Comparison of ENCODE assay signal across 8 mouse cellular contexts in the genomic region with DNA sequence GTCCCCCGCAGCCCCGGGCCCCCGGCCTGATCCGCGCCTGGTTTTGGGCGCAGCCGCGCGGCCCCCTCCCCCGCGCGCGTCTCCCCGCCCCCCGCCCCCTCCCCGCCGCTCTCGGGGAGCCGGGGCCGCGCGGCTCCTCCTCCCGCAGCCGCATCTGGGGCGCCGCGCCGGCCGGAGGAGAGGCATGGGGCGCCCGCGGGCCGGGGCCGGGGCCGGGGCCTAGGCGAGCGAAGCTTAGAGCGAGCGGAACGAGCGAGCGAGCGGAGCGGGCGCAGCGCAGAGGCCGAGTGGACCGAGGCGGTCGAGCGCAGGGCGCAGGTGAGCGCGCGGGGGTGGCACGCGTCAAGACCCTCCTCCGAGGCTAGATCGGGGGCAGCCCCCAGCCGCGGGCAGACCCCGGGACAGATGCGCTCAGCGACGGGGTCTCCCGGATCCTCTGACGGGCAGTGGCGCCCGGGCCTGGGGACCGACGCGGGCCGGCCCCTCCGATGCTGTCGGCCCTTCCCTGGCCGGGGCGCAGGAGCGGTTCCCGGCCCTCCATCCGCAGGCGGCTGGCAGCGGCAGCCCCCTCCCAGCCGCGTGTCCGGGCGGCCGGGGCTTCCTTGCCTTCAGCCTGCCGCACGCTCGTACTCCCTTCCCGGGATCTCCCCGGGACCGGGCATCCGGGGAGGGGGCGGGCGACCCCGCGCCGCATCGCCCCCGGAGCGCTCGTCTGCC. TPM values are rescaled to one million over a fixed set of nuclear protein-coding genes. Genes with fewer than 3 reads are reported as not detected.
A peak's percentile ranks its signal among the peaks of the same experiment; 100 is the strongest.
DNase-seq lines count a peak whose midpoint lies in the region; ATAC-seq and TF ChIP-seq lines count a peak whose summit lies in the region.

Gene Dlgap4 (plus strand): TSS at position 165 of the 717 bp plus-strand sequence.

- no peaks in the 10 kb centered on the region for H3K9me3 ChIP-seq in kidney, embryonic 14.5 days (ENCODE audit: control insufficient read depth, low read length)
- peaks cover 15% of the 10 kb centered on the region for H3K9me3 ChIP-seq in G1E (replicated peaks)
- no peaks in the 10 kb centered on the region for H3K9me3 ChIP-seq in intestine, embryonic 15.5 days
- H3K9me3 ChIP-seq in liver, postnatal 0 days (ENCODE audit: low read length) = no peaks in the 10 kb centered on the region
- H3K9me3 ChIP-seq in stomach, postnatal 0 days (ENCODE audit: control insufficient read depth, low read length) = no peaks in the 10 kb centered on the region

- H3K27ac ChIP-seq in kidney, embryonic 14.5 days (ENCODE audit: low read depth, low read length) = no peak within 1 kb of the TSS
- H3K27ac ChIP-seq in intestine, embryonic 15.5 days = no peak within 1 kb of the TSS
- no peak within 1 kb of the TSS for H3K27ac ChIP-seq in liver, postnatal 0 days (ENCODE audit: low read depth)
- no peak within 1 kb of the TSS for H3K27ac ChIP-seq in stomach, postnatal 0 days (replicated peaks)

- peak within 1 kb of the TSS; percentile 66 for H3K4me3 ChIP-seq in kidney, embryonic 14.5 days (ENCODE audit: low read length)
- no peak within 1 kb of the TSS for H3K4me3 ChIP-seq in G1E (ENCODE audit: low read depth, low read length)
- H3K4me3 ChIP-seq in intestine, embryonic 15.5 days (replicated peaks) = peak within 1 kb of the TSS; percentile 65
- H3K4me3 ChIP-seq in liver, postnatal 0 days (ENCODE audit: low read depth, low read length) = peak within 1 kb of the TSS; percentile 45
- peak within 1 kb of the TSS; percentile 54 for H3K4me3 ChIP-seq in stomach, postnatal 0 days (ENCODE audit: low read depth, low read length)

- H3K36me3 ChIP-seq in kidney, embryonic 14.5 days (ENCODE audit: control insufficient read depth, insufficient read depth, low read length) = no peaks in the 10 kb centered on the region
- no peaks in the 10 kb centered on the region for H3K36me3 ChIP-seq in G1E (replicated peaks)
- H3K36me3 ChIP-seq in intestine, embryonic 15.5 days = no peaks in the 10 kb centered on the region
- no peaks in the 10 kb centered on the region for H3K36me3 ChIP-seq in liver, postnatal 0 days (replicated peaks; ENCODE audit: insufficient read depth, low read length)
- no peaks in the 10 kb centered on the region for H3K36me3 ChIP-seq in stomach, postnatal 0 days (ENCODE audit: control insufficient read depth, insufficient read depth, low read length)

- TF ChIP-seq EP300 in liver, postnatal 0 days (IDR thresholded peaks at IDR 0.05; ENCODE audit: low read depth) = no peak
- TF ChIP-seq EP300 in stomach, postnatal 0 days (optimal IDR thresholded peaks at IDR 0.05) = no peak

- WGBS in kidney, embryonic 14.5 days = under 1% methylated on average over 49 of the region's 103 CpGs
- under 1% methylated on average over 74 of the region's 103 CpGs for WGBS in intestine, embryonic 15.5 days
- WGBS in liver, postnatal 0 days (ENCODE audit: insufficient replicate concordance) = under 1% methylated on average over 54 of the region's 103 CpGs
- WGBS in stomach, postnatal 0 days = under 1% methylated on average over 48 of the region's 103 CpGs

- peaks cover 67% of the 10 kb centered on the region for H3K27me3 ChIP-seq in kidney, embryonic 14.5 days (ENCODE audit: control insufficient read depth, insufficient read depth, low read length)
- peaks cover 19% of the 10 kb centered on the region; the same call in 1 of the 2 replicates for H3K27me3 ChIP-seq in G1E (ENCODE audit: insufficient read depth, low read length)
- H3K27me3 ChIP-seq in intestine, embryonic 15.5 days (replicated peaks) = peaks cover 84% of the 10 kb centered on the region
- peaks cover 69% of the 10 kb centered on the region for H3K27me3 ChIP-seq in liver, postnatal 0 days (ENCODE audit: insufficient read depth, low read length)
- no peaks in the 10 kb centered on the region; the same call in 1 of the 2 replicates for H3K27me3 ChIP-seq in stomach, postnatal 0 days (ENCODE audit: control insufficient read depth, insufficient read depth, low read length)

- peak; percentile 76 for ATAC-seq in kidney, embryonic 14.5 days (ENCODE audit: low FRiP score, low TSS enrichment)
- no peak for ATAC-seq in G1E (ENCODE audit: extremely low read depth, insufficient number of reproducible peaks, low FRiP score, poor library complexity, severe bottlenecking)
- peak; percentile 85 for ATAC-seq in intestine, embryonic 15.5 days
- no peak for ATAC-seq in liver, postnatal 0 days
- peak; percentile 39; the same call in 1 of the 2 replicates for ATAC-seq in stomach, postnatal 0 days (ENCODE audit: low FRiP score, low TSS enrichment)

- H3K4me2 ChIP-seq in kidney, embryonic 14.5 days (replicated peaks; ENCODE audit: low read depth, low read length) = peak within 1 kb of the TSS; percentile 97
- peak within 1 kb of the TSS; percentile 97 for H3K4me2 ChIP-seq in intestine, embryonic 15.5 days (replicated peaks)
- peak within 1 kb of the TSS; percentile 74 for H3K4me2 ChIP-seq in liver, postnatal 0 days (ENCODE audit: low read depth, low read length)
- peak within 1 kb of the TSS; percentile 86 for H3K4me2 ChIP-seq in stomach, postnatal 0 days (replicated peaks; ENCODE audit: low read depth)

- no peak for TF ChIP-seq CTCF in G1E (IDR thresholded peaks at IDR 0.05; ENCODE audit: low read depth, low read length)
- no peak for TF ChIP-seq CTCF in liver, postnatal 0 days (IDR thresholded peaks at IDR 0.05; ENCODE audit: low read depth)
- TF ChIP-seq CTCF in stomach, postnatal 0 days (IDR thresholded peaks at IDR 0.05; ENCODE audit: low read depth) = no peak

- H3K9ac ChIP-seq in kidney, embryonic 14.5 days (ENCODE audit: low read depth, low read length) = peak within 1 kb of the TSS; percentile 51
- H3K9ac ChIP-seq in intestine, embryonic 15.5 days = peak within 1 kb of the TSS; percentile 56
- H3K9ac ChIP-seq in liver, postnatal 0 days (replicated peaks) = no peak within 1 kb of the TSS
- H3K9ac ChIP-seq in stomach, postnatal 0 days (ENCODE audit: low read length) = peak within 1 kb of the TSS; percentile 61

- no peak for DNase-seq in kidney, postnatal 25 days
- DNase-seq in G1E (ENCODE audit: low spot score) = no peak
- DNase-seq in cerebellum, postnatal 25 days = peak; percentile 70 to 78
- DNase-seq in gastrocnemius, postnatal 4 days (ENCODE audit: low spot score in 2 of 2) = no peak
- DNase-seq in liver, postnatal 0 days = no peak
- DNase-seq in stomach, postnatal 0 days (ENCODE audit: low spot score) = no peak

- H3K4me1 ChIP-seq in kidney, embryonic 14.5 days (ENCODE audit: control insufficient read depth, insufficient read depth, low read length) = peaks cover 10% of the 10 kb centered on the region; the same call in 1 of the 2 replicates
- H3K4me1 ChIP-seq in G1E (ENCODE audit: insufficient read depth, low read depth, low read length) = no peaks in the 10 kb centered on the region
- H3K4me1 ChIP-seq in intestine, embryonic 15.5 days (replicated peaks) = peaks cover 18% of the 10 kb centered on the region
- H3K4me1 ChIP-seq in liver, postnatal 0 days (ENCODE audit: insufficient read depth) = 0 out of 2 replicates have a peak, but pooled peaks cover 6% of the 10 kb centered on the region
- no peaks in the 10 kb centered on the region for H3K4me1 ChIP-seq in stomach, postnatal 0 days (replicated peaks; ENCODE audit: control insufficient read depth, insufficient read depth)

RNA-seq across cellular contexts. Expression of gene Dlgap4, which starts in this region (rescaled TPM):
- 77.7 and 78.6 TPM in 2 replicates for polyA plus RNA-seq in kidney, embryonic 14.5 days (2014; fragmentation: Nextera tagmentation; extraction: Ambion mirVana)
- total RNA-seq in G1E (2014; fragmentation: Nextera tagmentation) (50.7 and 54.8 TPM in 2 replicates), G1E (2017) (15.2 and 15.7 TPM in 2 replicates)
- polyA plus RNA-seq in G1E (2012) = 62.5 and 113 TPM in 2 replicates
- 10 to 100 TPM; 81.1 to 93.7 TPM for total RNA-seq in gastrocnemius, postnatal 4 days (2021)
- polyA plus RNA-seq in intestine, embryonic 15.5 days (2015; fragmentation: Nextera tagmentation; extraction: Ambion mirVana) = 54.3 and 54.6 TPM in 2 replicates
- polyA plus RNA-seq in liver, postnatal 0 days (2015; fragmentation: Nextera tagmentation; extraction: Ambion mirVana) = 10.7 and 14.2 TPM in 2 replicates
- polyA plus RNA-seq in stomach, postnatal 0 days (2015; fragmentation: Nextera tagmentation; extraction: Ambion mirVana) = 50.7 and 59.0 TPM in 2 replicates

Comparison
In these comparisons a context has a peak if more than half of its experiments do, and no peak if none do; other contexts are left out.
1. ATAC-seq: peak in kidney, embryonic 14.5 days (single experiment), intestine, embryonic 15.5 days (single experiment) and stomach, postnatal 0 days (single experiment); none in G1E (single experiment) and liver, postnatal 0 days (single experiment).
2. DNase-seq: peak in cerebellum, postnatal 25 days (2 of 2); none in kidney, postnatal 25 days (0 of 2), G1E (single experiment), gastrocnemius, postnatal 4 days (0 of 2), liver, postnatal 0 days (single experiment) and stomach, postnatal 0 days (single experiment).
3. Peak in every context shown above with its lines, with median percentiles within 50 percentile points of each other: H3K4me2 ChIP-seq.